Mouse (Mus musculus) stomach, postnatal 0 days (tissue): Measurements from ENCODE around the gene Stx2. TPM values are rescaled to one million over a fixed set of nuclear protein-coding genes. Genes with fewer than 3 reads are reported as not detected.
"Not testable (repeated sequence)": the region's sequence is repeated elsewhere in the genome, so short reads cannot be mapped to it uniquely, and the experiment has no call there.

Experiments
- ATAC-seq: fragments of 200-750 bp; cut with Nextera tagmentation; 2 replicates; pipeline ENCODE4 v1.8.0; 2017; ENCODE audit not compliant: low FRiP score, low TSS enrichment
- DNase-seq: peaks from one replicate; pipeline ENCODE4 v3.0.0-alpha.2; 2016; ENCODE audit warnings: low spot score
- H3K27ac ChIP-seq: fragments of 300-500 bp; sonication (generic); replicated peaks from 2 replicates; pipeline ENCODE4 v1.5.1; 2014; ENCODE audit warnings: mild to moderate bottlenecking, control low read depth
- H3K27me3 ChIP-seq: fragments of 300-500 bp; sonication (generic); 2 replicates; pipeline ENCODE4 v1.6.1; 2014; ENCODE audit warnings: low read length; ENCODE audit not compliant: control insufficient read depth, insufficient read depth
- H3K36me3 ChIP-seq: fragments of 300-500 bp; sonication (generic); 2 replicates; pipeline ENCODE4 v1.6.1; 2014; ENCODE audit warnings: low read length, mixed read lengths; ENCODE audit not compliant: control insufficient read depth, insufficient read depth
- H3K4me1 ChIP-seq: fragments of 300-500 bp; sonication (generic); replicated peaks from 2 replicates; pipeline ENCODE4 v1.6.1; 2014; ENCODE audit warnings: antibody characterized with exemption; ENCODE audit not compliant: control insufficient read depth, insufficient read depth
- H3K4me2 ChIP-seq: fragments of 300-500 bp; sonication (generic); replicated peaks from 2 replicates; pipeline ENCODE4 v1.6.1; 2014; ENCODE audit warnings: low read depth, mild to moderate bottlenecking, control low read depth, moderate library complexity
- H3K4me3 ChIP-seq: fragments of 300-500 bp; sonication (generic); 2 replicates; pipeline ENCODE4 v1.5.1; 2014; ENCODE audit warnings: low read depth, low read length, control low read depth
- H3K9ac ChIP-seq: fragments of 300-500 bp; sonication (generic); 2 replicates; pipeline ENCODE4 v1.6.1; 2014; ENCODE audit warnings: mild to moderate bottlenecking, low read length, control low read depth, mixed read lengths
- H3K9me3 ChIP-seq: fragments of 300-500 bp; sonication (generic); 2 replicates; pipeline ENCODE4 v1.6.1; 2016; ENCODE audit warnings: low read length; ENCODE audit not compliant: control insufficient read depth
- CTCF ChIP-seq: IDR thresholded peaks from 2 replicates; pipeline ENCODE4 v1.5.1; 2016; ENCODE audit warnings: antibody characterized with exemption, low read depth, mild to moderate bottlenecking, moderate library complexity
- EP300 ChIP-seq: optimal IDR thresholded peaks from 2 replicates; pipeline ENCODE3; 2016; ENCODE audit warnings: antibody characterized with exemption
- WGBS: fragments of 180-500 bp; shearing (Covaris S2); extraction: QIAGEN DNeasy Blood & Tissue Kit; methylation state at CpG from one replicate; pipeline ENCODE4 v1.1.7; 2014; 5-methylcytosine and 5-hydroxymethylcytosine counted together
- polyA plus RNA-seq: library from polyadenylated mRNA; unstranded; fragments of >200 nt; fragmentation: Nextera tagmentation; extraction: Ambion mirVana; gene quantifications from 2 replicates; pipeline ENCODE4 v1.2.1, GENCODE M21; 2015

The Stx2 gene
- polyA plus RNA-seq, 1 experiment from 2014 or later, result 10.9 TPM

DNA sequence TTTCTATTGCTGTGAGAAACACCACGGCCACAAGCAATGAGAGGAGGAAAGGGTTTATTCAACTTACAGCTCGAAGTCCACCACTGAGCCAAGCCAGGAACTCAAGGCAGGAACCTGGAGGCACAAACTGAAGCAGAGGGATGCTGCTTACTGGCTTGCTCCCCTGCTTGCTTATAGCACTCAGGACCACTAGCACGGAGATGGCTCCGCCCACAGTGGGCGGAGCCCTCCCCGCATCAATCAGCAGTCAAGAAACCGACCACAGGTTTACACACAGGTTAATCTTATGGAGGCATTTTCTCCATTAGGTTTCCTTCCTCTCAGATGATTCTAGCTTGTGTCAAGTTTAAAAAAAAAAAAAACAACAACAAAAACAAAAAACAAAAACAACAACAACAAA lies 27.5 kb downstream of the Stx2 start:
- ATAC-seq (no peak), DNase-seq (no peak)
- no peak for TF ChIP-seq CTCF
- TF ChIP-seq EP300, result no peak
- Histone ChIP-seq H3K4me1 (no peaks in the 10 kb centered on the region), H3K27me3 (no peaks in the 10 kb centered on the region), H3K4me3 (no peak overlapping the region), H3K27ac (no peak overlapping the region), H3K9me3 (no peaks in the 10 kb centered on the region), H3K9ac (no peak overlapping the region), H3K4me2 (no peak overlapping the region), H3K36me3 (peaks cover 3% of the 10 kb centered on the region; the same call in 1 of the 2 replicates)
- 66% methylated on average over 7 of the region's 7 CpGs for WGBS

DNA sequence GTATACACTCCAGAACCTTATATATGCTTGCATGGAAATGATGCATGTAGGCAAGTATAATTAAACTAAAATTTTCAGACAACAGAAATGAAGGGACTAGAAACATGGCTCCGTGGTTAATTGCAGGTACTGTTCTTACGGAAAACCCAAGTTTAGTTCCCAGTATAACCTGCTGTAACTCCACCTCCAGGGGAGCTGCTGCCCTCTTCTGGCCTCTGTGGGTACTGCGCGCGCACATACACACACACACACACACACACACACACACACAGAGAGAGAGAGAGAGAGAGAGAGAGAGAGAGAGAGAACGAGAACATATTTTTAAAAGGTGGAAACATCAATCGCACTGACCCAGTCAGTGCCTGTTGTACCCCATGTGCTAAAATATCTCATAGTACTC lies 29.4 kb downstream of the Stx2 start:
- Histone ChIP-seq H3K9ac (no peak overlapping the region), H3K27ac (no peak overlapping the region), H3K4me2 (no peak overlapping the region), H3K36me3 (no peaks in the 10 kb centered on the region), H3K4me1 (no peaks in the 10 kb centered on the region), H3K27me3 (no peaks in the 10 kb centered on the region), H3K4me3 (no peak overlapping the region), H3K9me3 (no peaks in the 10 kb centered on the region)
- ATAC-seq (no peak), DNase-seq (no peak)
- WGBS, result over 99% methylated on average over 7 of the region's 7 CpGs
- no peak for TF ChIP-seq EP300
- peak; percentile 24; the same call in 1 of the 2 replicates for TF ChIP-seq CTCF

DNA sequence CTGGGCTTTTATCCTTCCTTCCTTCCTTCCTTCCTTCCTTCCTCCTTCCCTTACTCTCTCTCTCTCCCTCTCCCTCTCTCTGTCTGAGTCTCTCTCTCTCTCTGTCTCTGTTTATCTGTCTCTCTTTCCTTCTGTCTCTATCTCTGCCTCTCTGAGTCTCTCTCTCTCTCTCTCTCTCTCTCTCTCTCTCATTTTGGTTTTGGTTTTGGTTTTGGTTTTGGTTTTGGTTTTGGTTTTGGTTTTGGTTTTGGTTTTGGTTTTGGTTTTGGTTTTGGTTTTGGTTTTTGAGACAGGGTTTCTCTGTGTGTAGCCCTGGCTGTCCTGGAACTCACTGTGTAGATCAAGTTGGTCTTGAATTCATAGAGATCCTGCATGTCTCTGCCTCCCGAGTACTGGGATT lies 30.9 kb downstream of the Stx2 start:
- not testable (repeated sequence) for H3K4me3 ChIP-seq, H3K9me3 ChIP-seq, H3K4me1 ChIP-seq, H3K4me2 ChIP-seq, H3K27ac ChIP-seq, H3K27me3 ChIP-seq, ATAC-seq, H3K9ac ChIP-seq, DNase-seq, H3K36me3 ChIP-seq
- WGBS, result 74% methylated on average over 1 of the region's 1 CpGs

DNA sequence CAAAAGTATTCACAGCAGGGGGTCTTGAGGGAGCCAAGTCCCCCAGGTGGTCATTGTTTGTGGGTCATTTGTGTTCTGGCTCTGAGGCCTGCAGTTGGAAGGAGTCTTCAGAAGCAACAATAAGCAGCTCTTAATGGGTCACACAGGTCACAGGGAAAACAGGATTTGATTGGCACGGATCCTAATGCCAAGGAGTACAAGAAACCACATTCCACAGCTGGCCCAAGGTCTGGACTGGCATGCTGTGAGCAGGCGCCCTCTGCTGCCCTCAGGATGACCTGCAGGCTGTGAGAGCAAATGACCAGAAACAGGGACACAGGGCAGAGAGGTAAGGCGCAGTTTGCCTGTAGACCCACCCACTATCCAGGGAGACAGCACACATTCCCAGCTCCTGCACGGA lies 32.1 kb downstream of the Stx2 start:
- peak; percentile 46 for DNase-seq
- Histone ChIP-seq H3K4me2 (no peak overlapping the region), H3K4me1 (no peaks in the 10 kb centered on the region), H3K27ac (no peak overlapping the region), H3K9ac (no peak overlapping the region), H3K4me3 (no peak overlapping the region), H3K9me3 (no peaks in the 10 kb centered on the region), H3K36me3 (no peaks in the 10 kb centered on the region), H3K27me3 (no peaks in the 10 kb centered on the region)
- peak; percentile 65 for TF ChIP-seq CTCF
- TF ChIP-seq EP300, result no peak
- 27% methylated on average over 4 of the region's 4 CpGs for WGBS
- ATAC-seq, result 0 out of 2 replicates have a peak, but pooled peaks have one; percentile 27

DNA sequence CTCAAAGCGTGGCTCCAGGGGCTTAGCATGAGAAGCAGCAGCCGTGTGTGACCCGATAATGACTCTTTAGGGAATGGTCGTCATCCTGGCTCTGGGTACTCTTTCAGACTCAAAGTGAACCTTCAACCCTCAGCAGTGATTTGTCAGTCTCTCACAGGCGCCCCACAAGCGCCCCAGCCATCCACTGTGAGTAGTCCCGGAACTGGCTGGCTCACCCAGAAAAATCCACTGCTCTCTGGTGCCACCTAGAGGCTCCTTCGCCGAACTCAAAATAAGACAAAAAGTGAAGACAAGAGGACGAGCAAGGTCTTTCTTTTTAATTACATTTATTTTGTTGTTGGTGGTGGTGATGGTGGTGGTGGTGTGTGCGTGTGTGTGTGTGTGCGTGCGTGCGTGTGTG lies 37.1 kb downstream of the Stx2 start:
- Histone ChIP-seq H3K4me1 (no peaks in the 10 kb centered on the region), H3K9ac (no peak overlapping the region), H3K27ac (no peak overlapping the region), H3K4me3 (no peak overlapping the region), H3K27me3 (no peaks in the 10 kb centered on the region), H3K36me3 (no peaks in the 10 kb centered on the region), H3K4me2 (0 out of 2 replicates have a peak overlapping the region, but pooled peaks have one; percentile 20), H3K9me3 (no peaks in the 10 kb centered on the region)
- 13% methylated on average over 13 of the region's 14 CpGs for WGBS
- DNase-seq, result peak; percentile 70
- ATAC-seq, result no peak
- TF ChIP-seq EP300 (no peak), CTCF (peak; percentile 82)

DNA sequence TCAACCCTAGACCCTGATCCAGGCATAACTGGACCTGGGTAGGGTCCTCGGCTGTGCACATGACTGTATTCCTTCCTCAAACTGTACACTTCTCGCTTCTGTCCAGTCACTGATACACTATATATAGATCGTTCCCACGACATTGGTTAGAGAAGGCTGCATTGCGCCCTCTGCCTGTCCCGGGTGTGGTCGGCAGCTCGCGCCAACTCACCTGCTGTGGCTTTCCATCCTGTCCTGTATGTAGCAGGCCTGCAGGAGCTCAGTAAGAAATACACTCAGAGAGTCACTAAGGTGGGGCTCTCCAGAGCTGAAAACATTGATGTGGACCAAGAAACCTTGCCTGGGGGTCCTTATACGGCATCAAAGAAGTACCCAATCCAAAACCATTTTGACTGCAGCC lies 37.5 kb downstream of the Stx2 start:
- 61% methylated on average over 10 of the region's 10 CpGs for WGBS
- Histone ChIP-seq H3K4me1 (no peaks in the 10 kb centered on the region), H3K9ac (no peak overlapping the region), H3K4me2 (0 out of 2 replicates have a peak overlapping the region, but pooled peaks have one; percentile 20), H3K27me3 (no peaks in the 10 kb centered on the region), H3K27ac (no peak overlapping the region), H3K36me3 (no peaks in the 10 kb centered on the region), H3K4me3 (no peak overlapping the region), H3K9me3 (no peaks in the 10 kb centered on the region)
- TF ChIP-seq CTCF (no peak), EP300 (no peak)
- DNase-seq, result no peak
- ATAC-seq, result no peak
